Mouse (Mus musculus) lung, postnatal 0 days (tissue): ENCODE measurements at regions not wholly inside any gene's neighbourhood (a gene's known extent, or its start where the extent isn't known, plus 50 kb on each side); places are given as distances from the start of the nearest gene placed in this dataset.

ENCODE experiments used
- CTCF ChIP-seq: IDR thresholded peaks from 2 replicates; pipeline ENCODE4 v1.5.1; 2016; ENCODE audit warnings: antibody characterized with exemption, mild to moderate bottlenecking
- EP300 ChIP-seq: IDR thresholded peaks from 2 replicates; pipeline ENCODE4 v1.6.1; 2016; ENCODE audit warnings: antibody characterized with exemption, mild to moderate bottlenecking, control low read depth

DNA sequence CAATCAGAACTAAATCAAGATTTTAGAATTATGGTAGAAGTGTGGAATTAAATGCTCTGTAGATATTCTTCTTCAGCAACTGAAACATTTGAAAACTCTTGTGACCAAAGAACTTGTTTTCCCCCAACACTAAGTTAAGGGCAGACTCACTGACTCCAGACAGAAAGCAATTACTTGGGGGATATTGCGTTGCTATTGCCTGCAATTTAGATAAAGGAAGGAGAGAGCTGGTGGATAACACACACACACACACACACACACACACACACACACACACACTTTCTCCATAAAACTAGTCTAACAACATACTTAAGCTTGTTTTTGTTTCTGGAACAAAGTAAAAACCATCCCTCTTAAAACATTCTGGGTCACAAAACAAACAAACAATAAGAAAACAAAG lies 198.5 kb upstream of the Nr2f2 start:
- TF ChIP-seq CTCF (no peak), EP300 (no peak)
